Mouse (Mus musculus) midbrain, embryonic 13.5 days (tissue): ENCODE measurements around the gene Sema7a. TPM values are rescaled to one million over a fixed set of nuclear protein-coding genes. Genes with fewer than 3 reads are reported as not detected.

Source experiments
- ATAC-seq: fragments of 200-750 bp; cut with Nextera tagmentation; 2 replicates; pipeline ENCODE4 v1.8.0; 2017; ENCODE audit warnings: mild to moderate bottlenecking, moderate TSS enrichment, moderate library complexity
- H3K27ac ChIP-seq: fragments of 300-500 bp; sonication (generic); 2 replicates; pipeline ENCODE4 v1.5.1; 2015; ENCODE audit warnings: inconsistent platforms, mild to moderate bottlenecking, moderate library complexity
- H3K27me3 ChIP-seq: fragments of 300-500 bp; sonication (generic); 2 replicates; pipeline ENCODE4 v1.6.1; 2015; ENCODE audit warnings: mild to moderate bottlenecking, inconsistent platforms
- H3K36me3 ChIP-seq: fragments of 300-500 bp; sonication (generic); 2 replicates; pipeline ENCODE4 v1.6.1; 2015; ENCODE audit warnings: mild to moderate bottlenecking, inconsistent platforms
- H3K4me1 ChIP-seq: fragments of 300-500 bp; sonication (generic); replicated peaks from 2 replicates; pipeline ENCODE4 v1.6.1; 2015; ENCODE audit warnings: inconsistent platforms
- H3K4me2 ChIP-seq: fragments of 300-500 bp; sonication (generic); replicated peaks from 2 replicates; pipeline ENCODE4 v1.6.1; 2015; ENCODE audit warnings: moderate library complexity, mild to moderate bottlenecking, inconsistent platforms
- H3K4me3 ChIP-seq: fragments of 300-500 bp; sonication (generic); replicated peaks from 2 replicates; pipeline ENCODE4 v1.5.1; 2015; ENCODE audit warnings: mild to moderate bottlenecking, inconsistent platforms
- H3K9ac ChIP-seq: fragments of 300-500 bp; sonication (generic); replicated peaks from 2 replicates; pipeline ENCODE4 v1.6.1; 2015; ENCODE audit warnings: mild to moderate bottlenecking, inconsistent platforms
- H3K9me3 ChIP-seq: fragments of 300-500 bp; sonication (generic); 2 replicates; pipeline ENCODE4 v1.6.1; 2016; ENCODE audit warnings: mild to moderate bottlenecking, inconsistent platforms
- WGBS: fragments of 180-500 bp; shearing (Covaris S2); methylation state at CpG from one replicate; pipeline ENCODE4 v1.1.7; 2015; 5-methylcytosine and 5-hydroxymethylcytosine counted together
- polyA plus RNA-seq: library from polyadenylated mRNA; unstranded; fragments of >200 nt; fragmentation: Nextera tagmentation; extraction: Ambion mirVana; gene quantifications from 2 replicates; pipeline ENCODE4 v1.2.1, GENCODE M21; 2015

Gene Sema7a
- polyA plus RNA-seq, 1 experiment from 2014 or later: 2.7 TPM

DNA sequence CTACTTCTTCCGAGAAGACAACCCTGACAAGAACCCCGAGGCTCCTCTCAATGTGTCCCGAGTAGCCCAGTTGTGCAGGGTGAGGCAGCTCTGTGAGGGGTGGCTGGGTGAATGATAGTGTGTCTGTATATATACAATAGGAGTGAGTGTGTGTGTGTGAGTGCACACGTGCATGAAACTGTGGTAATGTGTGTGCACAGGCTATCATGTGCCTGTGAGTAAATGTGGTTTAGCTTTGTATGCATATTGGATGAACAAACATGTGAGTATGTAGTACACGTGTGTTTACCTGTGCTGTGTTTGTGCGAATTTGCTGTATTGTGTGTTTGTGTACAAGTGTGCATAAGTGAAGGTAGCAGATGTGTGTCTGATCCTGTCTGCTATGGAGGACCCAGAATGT is 15.9 kb downstream of the Sema7a start:
- Histone ChIP-seq H3K9ac (no peak overlapping the region), H3K27me3 (no peaks in the 10 kb centered on the region), H3K27ac (no peak overlapping the region), H3K4me1 (peaks cover 23% of the 10 kb centered on the region), H3K9me3 (no peaks in the 10 kb centered on the region), H3K4me3 (no peak overlapping the region), H3K36me3 (peaks cover 51% of the 10 kb centered on the region), H3K4me2 (no peak overlapping the region)
- no peak for ATAC-seq
- 90% methylated on average over 6 of the region's 6 CpGs for WGBS

DNA sequence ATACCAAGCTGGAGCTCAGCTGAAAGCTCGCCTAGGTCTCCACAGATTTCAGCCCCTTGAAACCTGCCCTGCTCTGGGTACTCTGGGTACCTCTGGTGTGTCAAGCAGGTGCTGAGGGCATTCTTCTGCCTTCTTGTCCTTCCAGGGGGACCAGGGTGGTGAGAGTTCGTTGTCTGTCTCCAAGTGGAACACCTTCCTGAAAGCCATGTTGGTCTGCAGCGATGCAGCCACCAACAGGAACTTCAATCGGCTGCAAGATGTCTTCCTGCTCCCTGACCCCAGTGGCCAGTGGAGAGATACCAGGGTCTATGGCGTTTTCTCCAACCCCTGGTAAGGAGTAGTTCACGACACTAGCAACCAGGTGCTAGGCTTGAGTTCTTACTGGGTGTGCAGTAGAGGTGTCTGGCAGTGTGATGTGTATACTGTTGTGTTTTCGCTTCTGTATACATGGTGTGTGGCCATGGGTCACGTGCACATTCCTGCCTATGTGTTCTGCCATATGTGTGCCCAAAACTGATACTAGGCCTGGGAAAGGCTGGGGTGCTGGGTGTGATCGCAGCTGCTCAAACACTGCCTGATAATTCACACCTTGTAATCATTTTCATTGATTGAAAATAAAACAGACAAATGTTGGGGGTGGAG is 16.4 kb downstream of the Sema7a start:
- WGBS: 88% methylated on average over 9 of the region's 9 CpGs
- no peaks in the 10 kb centered on the region for H3K27me3 ChIP-seq
- no peak overlapping the region for H3K4me3 ChIP-seq
- H3K9ac ChIP-seq: no peak overlapping the region
- H3K4me2 ChIP-seq: no peak overlapping the region
- peaks cover 56% of the 10 kb centered on the region for H3K36me3 ChIP-seq
- H3K4me1 ChIP-seq: peaks cover 17% of the 10 kb centered on the region
- H3K9me3 ChIP-seq: no peaks in the 10 kb centered on the region
- H3K27ac ChIP-seq: no peak overlapping the region
- no peak for ATAC-seq

DNA sequence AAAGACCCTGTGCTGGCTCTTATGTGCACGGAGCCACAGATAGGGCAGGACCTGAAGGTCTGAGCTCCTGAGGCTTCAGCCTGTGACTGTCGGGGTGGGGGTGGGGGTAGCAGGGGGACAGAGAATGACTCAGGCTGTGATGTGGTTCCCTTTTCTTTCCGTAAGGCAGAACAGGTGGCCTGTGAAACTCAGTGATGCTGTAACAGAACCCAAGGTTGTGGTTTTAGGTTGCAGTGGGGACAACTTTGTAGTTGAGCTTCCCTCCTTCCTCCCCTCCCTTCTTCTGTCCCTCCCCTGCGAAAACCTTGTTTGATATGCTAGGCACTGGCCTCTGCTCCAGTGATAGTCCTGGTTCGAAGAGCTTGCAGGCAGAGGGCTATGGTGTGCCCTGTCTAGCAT is 16.9 kb downstream of the Sema7a start:
- peaks cover 12% of the 10 kb centered on the region; the same call in 1 of the 2 replicates for H3K4me1 ChIP-seq
- no peaks in the 10 kb centered on the region for H3K27me3 ChIP-seq
- no peaks in the 10 kb centered on the region for H3K9me3 ChIP-seq
- H3K27ac ChIP-seq: no peak overlapping the region
- H3K36me3 ChIP-seq: peaks cover 61% of the 10 kb centered on the region
- H3K4me3 ChIP-seq: no peak overlapping the region
- no peak overlapping the region for H3K9ac ChIP-seq
- no peak for ATAC-seq
- WGBS: 84% methylated on average over 5 of the region's 5 CpGs
- H3K4me2 ChIP-seq: no peak overlapping the region

DNA sequence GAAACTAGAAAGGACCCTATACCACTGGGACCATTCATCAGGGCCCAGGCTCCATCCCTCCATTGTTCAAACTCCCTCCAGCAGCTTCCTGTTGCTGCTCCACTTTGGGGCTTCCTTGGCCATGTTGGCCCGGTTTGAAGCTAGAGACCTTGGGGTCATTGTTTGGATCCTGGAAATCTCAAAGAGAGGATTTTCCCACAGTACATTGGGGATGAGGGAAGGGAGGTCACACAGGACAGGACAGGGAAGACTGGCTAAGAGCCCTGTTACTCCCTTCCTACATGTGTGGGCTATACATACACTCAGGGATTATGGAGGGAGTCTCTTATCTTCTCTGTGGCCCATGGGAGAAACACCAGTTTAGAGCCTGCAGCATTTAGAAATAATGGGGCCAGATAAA is 18.7 kb downstream of the Sema7a start:
- no peak overlapping the region for H3K4me3 ChIP-seq
- H3K4me1 ChIP-seq: 0 out of 2 replicates have a peak, but pooled peaks cover 3% of the 10 kb centered on the region
- no peaks in the 10 kb centered on the region for H3K9me3 ChIP-seq
- no peaks in the 10 kb centered on the region for H3K27me3 ChIP-seq
- no peak for ATAC-seq
- H3K9ac ChIP-seq: no peak overlapping the region
- no peak overlapping the region for H3K27ac ChIP-seq
- no peak overlapping the region for H3K4me2 ChIP-seq
- 85% methylated on average over 1 of the region's 1 CpGs for WGBS
- peaks cover 63% of the 10 kb centered on the region for H3K36me3 ChIP-seq

- H3K9me3 ChIP-seq: no peaks in the 10 kb centered on the region
- no peak overlapping the region for H3K27ac ChIP-seq
- H3K4me3 ChIP-seq: no peak overlapping the region
- H3K4me1 ChIP-seq: no peaks in the 10 kb centered on the region; the same call in 1 of the 2 replicates
- ATAC-seq: no peak
- H3K36me3 ChIP-seq: peaks cover 63% of the 10 kb centered on the region
- 79% methylated on average over 10 of the region's 10 CpGs for WGBS
- no peaks in the 10 kb centered on the region for H3K27me3 ChIP-seq
- no peak overlapping the region for H3K4me2 ChIP-seq
- H3K9ac ChIP-seq: no peak overlapping the region
Observed at GRCm38 (mm10) chr9:57959399-57959798, 19.5 kb downstream of the Sema7a start.

DNA sequence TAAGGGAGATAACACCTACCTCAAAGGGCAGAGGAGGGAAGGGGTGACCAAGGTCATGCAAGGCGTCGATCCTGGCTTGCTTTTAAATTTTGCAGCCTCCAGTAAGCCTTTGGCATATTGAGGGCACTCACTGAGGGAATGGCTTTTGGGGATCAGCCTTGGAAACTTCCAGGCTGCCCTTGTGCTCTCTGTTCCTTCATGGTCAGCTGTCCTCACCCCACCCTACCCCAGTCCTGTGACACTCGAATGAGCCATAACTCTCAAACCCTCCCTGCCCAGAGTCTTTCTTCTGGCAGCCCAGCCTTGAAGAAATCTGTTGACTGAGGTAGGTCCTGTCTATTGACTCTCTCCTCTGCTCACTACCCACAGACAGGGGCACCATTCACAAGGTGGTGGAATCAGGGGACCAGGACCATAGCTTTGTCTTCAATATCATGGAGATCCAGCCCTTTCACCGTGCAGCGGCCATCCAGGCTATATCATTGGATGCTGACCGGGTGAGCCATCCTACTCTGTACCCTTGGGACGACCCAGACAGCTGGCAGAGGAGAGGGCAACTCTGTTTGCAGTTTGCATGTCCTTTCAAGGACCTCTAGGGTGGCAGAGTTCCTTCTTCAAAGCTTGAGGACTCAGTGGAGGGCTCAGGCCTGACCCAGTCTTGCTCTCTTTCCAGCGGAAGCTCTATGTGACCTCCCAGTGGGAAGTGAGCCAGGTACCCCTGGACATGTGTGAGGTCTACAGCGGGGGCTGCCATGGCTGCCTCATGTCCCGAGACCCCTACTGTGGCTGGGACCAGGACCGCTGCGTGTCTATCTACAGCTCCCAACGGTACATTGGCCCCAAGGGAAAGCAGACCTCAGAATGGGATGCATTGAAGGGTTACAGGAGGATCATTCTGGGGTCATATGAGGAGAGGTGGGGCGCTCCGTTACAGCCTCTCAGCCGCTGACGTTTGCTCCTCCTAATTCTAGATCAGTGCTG is 20.3 kb downstream of the Sema7a start:
- Histone ChIP-seq H3K36me3 (peaks cover 56% of the 10 kb centered on the region), H3K4me3 (no peak overlapping the region), H3K4me1 (no peaks in the 10 kb centered on the region; the same call in 1 of the 2 replicates), H3K27ac (no peak overlapping the region), H3K27me3 (no peaks in the 10 kb centered on the region), H3K9ac (no peak overlapping the region), H3K4me2 (no peak overlapping the region), H3K9me3 (no peaks in the 10 kb centered on the region)
- ATAC-seq: no peak
- 91% methylated on average over 17 of the region's 17 CpGs for WGBS

- H3K27ac ChIP-seq: no peak overlapping the region
- WGBS: 87% methylated on average over 15 of the region's 15 CpGs
- no peak for ATAC-seq
Observed at GRCm38 (mm10) chr9:57961226-57961625, 21.3 kb downstream of the Sema7a start.

DNA sequence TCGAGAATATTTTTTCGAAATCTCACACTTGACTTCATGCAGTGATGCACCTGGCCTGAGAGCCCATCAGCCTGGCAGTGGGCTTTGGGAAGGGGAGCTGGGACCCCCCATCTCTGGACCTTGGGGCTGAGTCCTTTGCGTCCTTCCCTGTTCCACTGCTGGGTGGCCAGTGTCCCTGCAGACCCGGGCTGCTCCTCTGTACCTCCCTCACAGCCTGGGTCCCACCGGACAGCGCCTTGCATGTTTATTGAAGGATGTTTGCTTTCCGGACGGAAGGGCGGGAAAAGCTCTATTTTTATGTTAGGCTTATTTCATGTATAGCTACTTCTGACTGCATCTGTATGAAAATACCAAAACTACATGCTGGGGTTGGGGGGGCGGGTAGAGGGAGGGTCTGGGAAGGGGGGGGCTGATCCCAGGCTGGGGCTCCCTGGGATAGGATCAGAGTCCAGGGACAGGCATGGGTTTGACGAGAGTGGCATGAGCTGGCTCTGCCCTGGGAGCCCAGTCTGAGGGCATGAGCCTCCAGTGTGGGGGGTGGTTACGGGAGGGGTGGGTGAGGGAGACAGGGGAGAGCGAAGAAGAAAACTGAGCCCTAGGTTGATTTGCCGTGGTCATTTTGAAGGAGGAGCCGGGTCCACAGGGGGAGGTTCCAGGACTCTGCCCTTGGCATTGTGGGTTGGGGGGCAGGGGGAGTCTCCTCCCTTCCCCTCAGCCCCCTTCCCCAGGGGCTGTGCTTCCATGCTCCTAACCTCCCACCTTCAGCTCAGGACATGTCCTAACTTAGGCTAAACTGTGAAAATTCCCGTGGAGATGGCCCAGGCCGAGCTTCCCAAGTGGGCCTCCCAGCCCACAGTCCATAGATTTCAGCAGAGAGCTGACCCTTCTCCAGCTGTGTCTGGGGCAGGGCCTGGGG is 22.2 kb downstream of the Sema7a start:
- 74% methylated on average over 17 of the region's 17 CpGs for WGBS
- ATAC-seq: no peak
- H3K9ac ChIP-seq: no peak overlapping the region
- no peak overlapping the region for H3K4me2 ChIP-seq
- H3K27ac ChIP-seq: no peak overlapping the region
- no peaks in the 10 kb centered on the region for H3K9me3 ChIP-seq
- no peaks in the 10 kb centered on the region; the same call in 1 of the 2 replicates for H3K4me1 ChIP-seq
- no peak overlapping the region for H3K4me3 ChIP-seq
- H3K27me3 ChIP-seq: no peaks in the 10 kb centered on the region
- peaks cover 37% of the 10 kb centered on the region for H3K36me3 ChIP-seq

More at GRCm38 (mm10) chr9:57961226-57961625, 21.3 kb downstream of the Sema7a start:
- Histone ChIP-seq H3K4me2 (no peak overlapping the region), H3K27me3 (no peaks in the 10 kb centered on the region), H3K4me1 (no peaks in the 10 kb centered on the region; the same call in 1 of the 2 replicates), H3K4me3 (no peak overlapping the region), H3K9ac (no peak overlapping the region), H3K36me3 (peaks cover 46% of the 10 kb centered on the region), H3K9me3 (no peaks in the 10 kb centered on the region)

- H3K27me3 ChIP-seq: no peaks in the 10 kb centered on the region
- no peak overlapping the region for H3K4me2 ChIP-seq
- H3K9me3 ChIP-seq: no peaks in the 10 kb centered on the region
- H3K4me3 ChIP-seq: no peak overlapping the region
- H3K27ac ChIP-seq: no peak overlapping the region
- ATAC-seq: no peak
- WGBS: 94% methylated on average over 4 of the region's 4 CpGs
- no peak overlapping the region for H3K9ac ChIP-seq
- H3K36me3 ChIP-seq: peaks cover 31% of the 10 kb centered on the region
- H3K4me1 ChIP-seq: no peaks in the 10 kb centered on the region; the same call in 1 of the 2 replicates
Observed at GRCm38 (mm10) chr9:57963249-57963997, 23.5 kb downstream of the Sema7a start.

- peaks cover 26% of the 10 kb centered on the region for H3K36me3 ChIP-seq
- no peak overlapping the region for H3K4me3 ChIP-seq
- no peak for ATAC-seq
- WGBS: 71% methylated on average over 5 of the region's 5 CpGs
- no peaks in the 10 kb centered on the region; the same call in 1 of the 2 replicates for H3K4me1 ChIP-seq
- H3K27me3 ChIP-seq: no peaks in the 10 kb centered on the region
- H3K9me3 ChIP-seq: no peaks in the 10 kb centered on the region
- no peak overlapping the region for H3K9ac ChIP-seq
- H3K27ac ChIP-seq: no peak overlapping the region
- H3K4me2 ChIP-seq: no peak overlapping the region
Observed at GRCm38 (mm10) chr9:57963998-57964395, 24.1 kb downstream of the Sema7a start.
